Mouse (Mus musculus): ENCODE results near the gene B130006D01Rik. TPM values are rescaled to one million over a fixed set of nuclear protein-coding genes. Genes with fewer than 3 reads are reported as not detected.

The B130006D01Rik gene
- total RNA-seq, 2 experiments from 2014 or later, result 1.5 to 1.9 TPM

GRCm38 (mm10) chr11:95773264-95773663, 49.9 kb downstream of the B130006D01Rik start:
- DNase-seq, result no peak

Other genes with a start within 250 kb of the B130006D01Rik start
- 10 to 100 TPM; 15.3 to 17.2 TPM for gene Nxph3, start 209.0 kb upstream of the B130006D01Rik start, total RNA-seq (2021)
- gene Ngfr, start 135.9 kb upstream of the B130006D01Rik start, total RNA-seq (2021), result 1 to 10 TPM in 1 of 2 experiments, under 1 TPM in 1; 0.91 to 1.3 TPM
- gene Phb, start 56.6 kb upstream of the B130006D01Rik start, total RNA-seq (2021), result 100 to 1,000 TPM; 105 to 106 TPM
- gene Zfp652, start 10.9 kb upstream of the B130006D01Rik start, total RNA-seq (2021), result 10 to 100 TPM; 47.9 to 54.6 TPM
- gene Phospho1, start 100.9 kb downstream of the B130006D01Rik start, total RNA-seq (2021), result 10 to 100 TPM; 55.8 to 62.3 TPM
- 1 to 10 TPM; 3.1 to 4.7 TPM for gene Gngt2, start 113.6 kb downstream of the B130006D01Rik start, total RNA-seq (2021)
- gene Abi3, start 118.9 kb downstream of the B130006D01Rik start, total RNA-seq (2021), result 1 to 10 TPM; 6.2 to 6.4 TPM
- gene B4galnt2, start 191.3 kb downstream of the B130006D01Rik start, total RNA-seq (2021), result not detected